Mouse (Mus musculus) layer of hippocampus, postnatal 10 days (tissue): ENCODE results near the gene Ttll1. TPM values are rescaled to one million over a fixed set of nuclear protein-coding genes. Genes with fewer than 3 reads are reported as not detected.
A peak's percentile ranks its signal among the peaks of the same experiment; 100 is the strongest.
"Not testable (repeated sequence)": the region's sequence is repeated elsewhere in the genome, so short reads cannot be mapped to it uniquely, and the experiment has no call there.

Experiments
- DNase-seq, 2 experiments: peaks; one replicate each; pipeline ENCODE4 v3.0.0; 2021; ENCODE audit warnings: low spot score in 2 of 2
- total RNA-seq, 2 experiments: library from RNA; stranded (reverse); gene quantifications; 2 replicates each; pipeline ENCODE4 v1.2.3; 2021

Gene Ttll1
- total RNA-seq, 2 experiments from 2014 or later, result 49.4 to 53.1 TPM

GRCm38 (mm10) chr15:83483482-83483881, 27.2 kb downstream of the Ttll1 start:
- DNase-seq, result no peak

GRCm38 (mm10) chr15:83482645-83483224, 28.0 kb downstream of the Ttll1 start:
- DNase-seq, result no peak

DNA sequence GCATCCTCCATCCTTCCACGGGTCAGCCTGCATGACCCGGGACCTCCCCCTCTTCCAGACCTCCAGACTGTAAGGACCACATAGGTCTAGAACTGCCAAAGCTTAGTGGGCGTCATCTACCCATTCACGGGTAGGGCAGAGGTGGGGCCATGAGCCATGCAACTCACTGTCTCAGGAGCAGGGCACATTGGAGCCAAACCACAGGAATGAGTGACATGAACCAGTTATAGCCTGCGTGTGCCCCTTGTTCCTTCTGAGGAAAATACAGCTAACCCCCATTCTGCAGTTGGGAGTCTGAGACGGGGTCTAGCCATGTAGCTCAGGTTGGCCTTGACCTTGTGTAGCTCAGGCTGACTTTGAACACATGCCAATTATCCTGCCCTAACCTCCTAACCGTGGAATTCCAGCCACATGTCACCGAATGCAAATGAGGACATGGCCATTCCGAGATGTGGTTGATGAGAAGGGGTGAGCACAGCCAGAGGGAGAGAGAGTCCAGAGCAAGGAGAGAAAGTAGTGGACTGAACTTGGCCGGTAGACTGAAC, 29.4 kb downstream of the Ttll1 start:
- DNase-seq, result no peak

GRCm38 (mm10) chr15:83479818-83480217, 30.9 kb downstream of the Ttll1 start:
- no peak for DNase-seq

GRCm38 (mm10) chr15:83478096-83478495, 32.6 kb downstream of the Ttll1 start:
- DNase-seq, result no peak

- DNase-seq, result no peak
Measured at GRCm38 (mm10) chr15:83476593-83477273, 34.0 kb downstream of the Ttll1 start.

- DNase-seq, result no peak
Measured at GRCm38 (mm10) chr15:83474466-83474836, 36.2 kb downstream of the Ttll1 start.

DNA sequence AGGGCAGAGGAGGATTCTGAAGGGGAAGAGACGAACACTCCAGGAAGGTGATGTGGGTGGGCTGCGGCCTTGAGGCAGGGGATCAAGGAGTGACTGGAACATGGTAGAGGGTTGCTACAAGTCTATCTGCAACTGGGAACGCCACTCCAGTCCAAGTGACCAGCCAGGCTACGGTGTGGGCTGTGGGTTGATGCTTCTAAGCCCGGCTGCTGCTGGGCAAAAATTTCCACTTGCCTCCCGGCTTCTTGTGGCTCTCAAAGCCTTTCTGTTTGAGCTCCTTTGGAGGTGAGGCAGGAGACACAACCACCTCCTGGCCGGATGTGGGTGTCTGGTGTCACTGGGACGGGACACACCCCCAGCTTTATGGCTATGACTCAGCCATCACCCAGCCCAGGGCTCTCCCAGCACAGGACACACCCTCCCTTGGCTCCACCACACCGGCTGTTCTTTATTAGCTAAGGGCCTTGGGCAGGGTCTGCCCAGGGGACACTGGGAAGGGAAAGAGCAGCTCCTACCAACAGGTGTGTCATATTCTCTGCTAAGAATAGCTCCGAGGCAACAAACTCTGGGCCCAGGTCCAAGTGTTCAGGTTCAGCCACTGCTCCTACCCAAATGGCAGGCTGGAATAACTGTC, 36.7 kb downstream of the Ttll1 start:
- DNase-seq, result no peak

GRCm38 (mm10) chr15:83473251-83473650, 37.4 kb downstream of the Ttll1 start:
- no peak for DNase-seq

DNA sequence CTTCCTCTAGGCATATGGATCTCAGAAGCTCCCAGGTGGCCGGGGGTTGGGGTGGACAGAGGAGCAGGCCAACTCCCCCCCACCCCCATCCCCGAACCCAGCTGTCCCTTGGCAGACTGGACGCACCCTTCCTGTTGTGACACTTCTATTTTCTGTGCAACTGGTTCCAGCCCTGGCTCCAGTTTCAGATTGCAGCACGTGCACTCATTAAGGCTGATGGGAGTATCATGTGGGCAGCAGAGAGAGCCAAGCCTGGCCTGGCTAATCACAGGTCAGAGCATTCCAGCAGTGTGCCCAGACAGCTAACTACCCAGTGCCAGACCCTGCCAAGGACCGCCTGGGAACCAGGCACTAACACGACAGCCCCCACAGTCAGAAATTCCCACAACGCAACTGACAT, 39.2 kb downstream of the Ttll1 start:
- DNase-seq, result peak; percentile 18 to 28

GRCm38 (mm10) chr15:83470443-83470842, 40.2 kb downstream of the Ttll1 start:
- no peak for DNase-seq

DNA sequence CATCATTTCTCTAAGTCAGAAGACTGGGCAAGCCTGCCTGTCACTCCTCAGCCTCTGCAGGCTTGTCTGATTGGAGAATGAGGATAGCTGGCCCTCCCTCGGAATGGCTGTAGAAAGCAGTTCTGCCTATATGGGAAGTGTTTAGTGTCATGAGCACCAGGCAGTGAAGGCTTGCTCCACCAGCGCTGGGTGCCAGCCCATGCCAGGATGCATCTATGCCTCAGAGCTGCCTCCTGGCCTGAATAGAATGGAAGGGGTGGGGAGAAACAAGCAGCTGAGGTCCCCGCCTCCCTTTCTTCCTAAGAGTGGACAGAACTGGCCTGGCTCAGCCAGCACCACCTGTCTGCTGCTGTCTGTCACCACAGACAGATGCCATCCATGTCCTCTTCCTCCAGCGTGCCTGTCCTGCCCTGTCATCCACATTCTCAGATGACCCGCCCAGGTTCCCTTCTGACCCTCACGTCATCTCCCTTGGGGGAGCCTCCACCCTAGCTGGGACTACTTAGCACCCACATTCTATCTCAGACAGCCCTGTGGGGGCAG, 41.3 kb downstream of the Ttll1 start:
- no peak for DNase-seq

DNA sequence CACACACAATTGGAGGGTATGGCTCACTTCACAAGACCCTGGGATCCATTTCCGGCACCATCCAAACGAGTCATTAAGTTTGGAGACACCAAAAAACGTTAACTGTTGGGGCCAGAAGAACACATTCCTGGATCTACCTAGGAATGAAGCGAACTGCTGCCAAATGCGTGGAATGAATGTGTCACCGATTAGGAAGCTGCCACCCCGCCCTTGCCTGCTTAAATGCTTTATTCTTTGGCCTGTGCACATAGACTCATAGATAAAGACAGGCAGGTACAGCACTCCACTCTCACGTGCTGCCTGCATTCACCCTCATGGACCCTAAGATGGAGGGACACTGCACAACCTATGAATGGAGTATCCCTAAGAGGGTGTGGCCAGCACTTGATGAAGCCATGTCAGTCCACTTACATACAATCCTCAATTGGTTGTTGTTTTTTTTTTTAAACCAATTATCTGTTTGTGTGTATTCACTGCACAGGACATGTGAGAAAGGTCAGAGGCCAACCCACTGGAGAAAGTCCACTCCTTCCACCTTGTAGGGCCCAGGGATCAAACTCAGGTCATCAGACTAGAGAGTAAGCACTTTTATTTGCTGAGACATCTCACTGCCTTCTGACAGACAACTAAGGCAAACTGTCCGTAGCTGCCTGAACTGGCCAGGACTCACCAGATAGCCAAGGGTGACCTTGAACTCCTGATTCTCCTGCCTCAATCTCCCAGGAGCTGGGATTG, 43.3 kb downstream of the Ttll1 start:
- DNase-seq, result no peak

DNA sequence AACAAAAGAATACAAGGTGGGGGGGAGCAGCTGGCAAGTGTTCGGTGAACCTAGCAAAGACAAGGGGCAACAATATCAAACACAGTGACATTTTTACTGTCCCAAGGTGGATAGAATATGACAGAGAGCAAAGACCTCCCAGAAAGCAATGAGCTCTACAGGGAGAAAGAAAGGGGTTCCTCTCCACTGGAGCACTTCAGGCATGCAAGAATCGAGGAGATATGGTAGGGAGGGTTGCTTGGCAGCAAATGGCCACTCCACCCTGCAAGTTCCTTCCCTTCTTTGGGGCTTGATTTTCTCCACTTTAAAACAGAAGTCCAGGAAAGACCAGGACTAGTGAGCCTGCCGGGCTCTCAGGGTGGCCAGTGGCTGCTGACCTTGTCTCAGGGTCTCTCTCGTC, 44.4 kb downstream of the Ttll1 start:
- DNase-seq, result no peak

DNA sequence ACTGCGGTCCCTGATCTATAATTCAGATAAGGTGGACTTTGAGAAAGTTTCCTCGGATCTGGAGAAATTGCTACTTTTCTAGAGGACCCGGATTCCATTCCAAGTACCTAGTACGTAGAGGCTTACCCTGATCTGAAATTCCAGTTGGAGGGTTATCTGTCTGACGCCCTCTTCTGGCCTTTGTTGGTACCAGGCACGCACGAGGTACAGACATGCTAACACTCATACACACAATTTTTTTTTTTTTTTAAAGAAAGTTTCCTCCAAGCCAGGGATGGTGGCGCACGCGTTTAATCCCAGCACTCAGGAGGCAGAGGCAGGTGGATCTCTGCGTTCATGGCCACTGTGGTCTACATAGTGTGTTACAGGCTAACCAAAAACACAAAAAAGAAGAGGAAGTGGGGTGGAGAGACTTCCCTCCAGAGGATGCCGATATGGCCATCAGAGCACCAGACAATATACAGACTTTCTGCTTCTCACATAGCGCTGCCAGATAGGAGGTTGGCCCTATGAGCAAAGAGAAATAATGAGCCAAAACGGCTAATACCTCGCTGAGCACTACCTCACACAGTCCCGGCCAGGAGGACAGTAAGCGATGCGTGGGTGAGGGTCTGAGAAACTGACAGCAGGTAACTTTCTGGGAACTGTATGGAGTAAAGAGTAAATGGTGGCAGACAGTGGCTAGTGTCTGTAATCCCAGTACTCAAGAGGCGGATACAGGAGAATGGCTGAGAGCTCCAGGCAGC, 45.6 kb downstream of the Ttll1 start:
- DNase-seq, result peak; percentile 17 to 27

GRCm38 (mm10) chr15:83464083-83464904, 46.4 kb downstream of the Ttll1 start, which contains the start of gene Pacsin2:
Gene Pacsin2 (minus strand): TSS chr15:83464606.
- DNase-seq, result peak; percentile 93 to 96

DNA sequence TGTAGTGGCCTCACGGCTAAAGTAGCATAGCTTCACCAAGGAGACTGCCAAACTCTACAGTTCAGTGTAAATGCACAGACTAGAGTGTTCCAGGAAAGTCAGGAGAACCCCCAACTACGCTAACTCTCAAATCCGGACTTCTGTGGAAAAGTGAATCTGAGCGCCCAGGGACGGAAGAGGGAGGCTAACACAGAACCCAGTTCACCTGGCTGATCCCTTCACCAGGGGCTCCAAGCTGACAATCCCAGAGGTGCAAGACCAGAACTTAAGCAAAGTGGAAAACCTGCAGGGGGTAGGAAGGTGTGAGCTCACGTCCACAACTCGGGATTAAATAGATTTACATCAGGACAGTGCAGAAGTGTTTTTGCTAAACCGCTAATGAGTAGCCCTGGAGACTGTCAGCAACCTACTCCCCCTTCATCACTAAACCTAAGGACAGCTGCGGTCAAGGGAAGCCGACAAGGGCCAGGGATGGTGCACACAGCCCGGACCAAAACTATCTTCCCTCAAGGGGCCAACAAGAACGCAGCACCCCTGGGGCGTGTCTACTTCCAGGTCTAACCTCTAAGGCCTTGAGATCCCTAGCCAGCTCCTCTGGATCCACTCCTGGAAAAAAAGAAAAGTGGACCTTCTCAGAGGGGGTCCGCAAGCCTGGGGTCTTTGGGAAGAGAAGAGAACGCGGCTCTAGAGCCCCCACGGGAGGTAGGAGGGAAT, 47.2 kb downstream of the Ttll1 start:
- DNase-seq, result no peak

DNA sequence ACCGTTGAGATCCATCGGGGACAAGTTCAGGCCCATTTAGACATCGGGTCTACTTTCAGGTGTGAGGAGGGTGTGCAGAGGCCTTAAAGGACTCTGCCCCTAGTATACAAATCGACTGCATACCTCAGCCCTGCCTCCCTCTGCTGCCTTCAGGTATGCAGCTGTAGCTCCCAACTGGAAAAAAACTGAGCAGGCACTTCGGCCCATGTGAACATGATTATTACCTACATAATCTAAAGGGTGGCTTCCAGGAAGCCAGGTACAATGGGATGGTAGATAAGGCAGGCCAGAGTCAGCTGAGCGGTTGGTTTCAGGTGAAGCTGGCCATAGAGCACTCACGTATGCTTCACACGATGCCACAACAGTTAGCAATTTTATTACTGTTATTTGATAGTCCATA, 48.3 kb downstream of the Ttll1 start:
- not testable (repeated sequence) for DNase-seq

DNA sequence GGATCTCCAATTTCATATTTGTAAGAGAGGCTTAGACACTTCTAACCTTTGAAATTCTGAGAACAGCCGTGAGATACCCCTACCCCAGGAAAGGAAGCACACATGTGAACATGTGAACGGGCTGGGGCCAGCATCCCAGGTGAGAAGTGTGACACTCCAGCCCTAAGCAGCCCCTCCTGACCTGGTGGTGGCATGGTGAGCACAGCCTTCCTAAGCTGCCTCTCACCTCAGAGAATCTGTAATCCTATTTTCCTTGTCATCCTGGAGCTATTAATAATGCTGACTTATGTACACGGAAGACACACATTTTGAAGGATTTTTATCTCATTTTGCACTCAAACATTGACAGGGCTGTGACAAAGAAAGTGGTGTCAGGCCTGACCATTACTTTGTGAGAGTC, 49.8 kb downstream of the Ttll1 start:
- DNase-seq, result no peak
